Mouse (Mus musculus) kidney, embryonic 15.5 days (tissue): ENCODE results near the gene Aox4. TPM values are rescaled to one million over a fixed set of nuclear protein-coding genes. Genes with fewer than 3 reads are reported as not detected.

Experiments used
- ATAC-seq: fragments of 200-750 bp; cut with Nextera tagmentation; replicated peaks from 2 replicates; pipeline ENCODE4 v1.8.0; 2017; ENCODE audit warnings: moderate TSS enrichment; ENCODE audit not compliant: low FRiP score
- H3K27ac ChIP-seq: fragments of 300-500 bp; sonication (generic); 2 replicates; pipeline ENCODE4 v1.5.1; 2015; ENCODE audit warnings: mild to moderate bottlenecking, inconsistent platforms
- H3K27me3 ChIP-seq: fragments of 300-500 bp; sonication (generic); 2 replicates; pipeline ENCODE4 v1.6.1; 2015; ENCODE audit warnings: inconsistent platforms
- H3K36me3 ChIP-seq: fragments of 300-500 bp; sonication (generic); 2 replicates; pipeline ENCODE4 v1.6.1; 2015; ENCODE audit warnings: inconsistent platforms
- H3K4me1 ChIP-seq: fragments of 300-500 bp; sonication (generic); 2 replicates; pipeline ENCODE4 v1.6.1; 2015; ENCODE audit warnings: inconsistent platforms
- H3K4me2 ChIP-seq: fragments of 300-500 bp; sonication (generic); 2 replicates; pipeline ENCODE4 v1.6.1; 2015; ENCODE audit warnings: moderate library complexity, mild to moderate bottlenecking, inconsistent platforms
- H3K4me3 ChIP-seq: fragments of 300-500 bp; sonication (generic); replicated peaks from 2 replicates; pipeline ENCODE4 v1.5.1; 2015; ENCODE audit warnings: mild to moderate bottlenecking, inconsistent platforms
- H3K9ac ChIP-seq: fragments of 300-500 bp; sonication (generic); 2 replicates; pipeline ENCODE4 v1.6.1; 2015; ENCODE audit warnings: mild to moderate bottlenecking, inconsistent platforms
- H3K9me3 ChIP-seq: fragments of 300-500 bp; sonication (generic); replicated peaks from 2 replicates; pipeline ENCODE4 v1.6.1; 2016; ENCODE audit warnings: inconsistent platforms
- WGBS: fragments of 180-500 bp; shearing (Covaris S2); methylation state at CpG from one replicate; pipeline ENCODE4 v1.1.7; 2015; ENCODE audit warnings: mixed read lengths; 5-methylcytosine and 5-hydroxymethylcytosine counted together
- polyA plus RNA-seq: library from polyadenylated mRNA; unstranded; fragments of >200 nt; fragmentation: Nextera tagmentation; extraction: Ambion mirVana; gene quantifications from 2 replicates; pipeline ENCODE4 v1.2.1, GENCODE M21; 2015

Aox4 gene
- polyA plus RNA-seq, 1 experiment from 2014 or later = 0.05 TPM

GRCm38 (mm10) chr1:58248518-58248917 lies 38.3 kb downstream of the Aox4 start:
- no peak overlapping the region for H3K9ac ChIP-seq
- H3K4me2 ChIP-seq = no peak overlapping the region
- no peaks in the 10 kb centered on the region for H3K36me3 ChIP-seq
- no peaks in the 10 kb centered on the region for H3K4me1 ChIP-seq
- 73% methylated on average over 1 of the region's 1 CpGs for WGBS
- H3K27ac ChIP-seq = no peak overlapping the region
- H3K9me3 ChIP-seq = no peaks in the 10 kb centered on the region
- no peak for ATAC-seq
- no peak overlapping the region for H3K4me3 ChIP-seq
- no peaks in the 10 kb centered on the region for H3K27me3 ChIP-seq

- Histone ChIP-seq H3K27ac (no peak overlapping the region), H3K9me3 (no peaks in the 10 kb centered on the region), H3K36me3 (no peaks in the 10 kb centered on the region), H3K9ac (no peak overlapping the region), H3K4me2 (no peak overlapping the region), H3K4me1 (no peaks in the 10 kb centered on the region), H3K4me3 (no peak overlapping the region), H3K27me3 (no peaks in the 10 kb centered on the region)
- ATAC-seq = no peak
- WGBS = 49% methylated on average over 11 of the region's 11 CpGs
These were observed 43.3 kb downstream of the Aox4 start for GRCm38 (mm10) chr1:58253466-58253865.

GRCm38 (mm10) chr1:58257195-58257991 lies 47.2 kb downstream of the Aox4 start:
- no peaks in the 10 kb centered on the region for H3K36me3 ChIP-seq
- H3K4me2 ChIP-seq = no peak overlapping the region
- H3K9ac ChIP-seq = no peak overlapping the region
- no peaks in the 10 kb centered on the region for H3K9me3 ChIP-seq
- no peak for ATAC-seq
- no peaks in the 10 kb centered on the region for H3K4me1 ChIP-seq
- no peak overlapping the region for H3K4me3 ChIP-seq
- H3K27me3 ChIP-seq = no peaks in the 10 kb centered on the region
- 77% methylated on average over 10 of the region's 10 CpGs for WGBS
- H3K27ac ChIP-seq = no peak overlapping the region

- H3K36me3 ChIP-seq = no peaks in the 10 kb centered on the region
- no peak for ATAC-seq
- H3K9ac ChIP-seq = no peak overlapping the region
- no peak overlapping the region for H3K4me3 ChIP-seq
- H3K9me3 ChIP-seq = no peaks in the 10 kb centered on the region
- WGBS = 61% methylated on average over 3 of the region's 3 CpGs
- H3K27ac ChIP-seq = no peak overlapping the region
- H3K27me3 ChIP-seq = no peaks in the 10 kb centered on the region
- H3K4me1 ChIP-seq = no peaks in the 10 kb centered on the region; the same call in 1 of the 2 replicates
- H3K4me2 ChIP-seq = no peak overlapping the region
These were observed 50.1 kb downstream of the Aox4 start for GRCm38 (mm10) chr1:58260311-58260710.

GRCm38 (mm10) chr1:58268231-58268630 lies 58.0 kb downstream of the Aox4 start:
- Histone ChIP-seq H3K36me3 (no peaks in the 10 kb centered on the region), H3K4me2 (no peak overlapping the region), H3K27me3 (peaks cover 8% of the 10 kb centered on the region; the same call in 1 of the 2 replicates), H3K4me1 (no peaks in the 10 kb centered on the region), H3K27ac (no peak overlapping the region), H3K4me3 (no peak overlapping the region), H3K9ac (no peak overlapping the region), H3K9me3 (no peaks in the 10 kb centered on the region)
- ATAC-seq = no peak
- whole genome bisulfite sequencing = 89% methylated on average over 2 of the region's 2 CpGs

- no peak for ATAC-seq
- Histone ChIP-seq H3K36me3 (no peaks in the 10 kb centered on the region), H3K9me3 (no peaks in the 10 kb centered on the region), H3K9ac (no peak overlapping the region), H3K27me3 (peaks cover 8% of the 10 kb centered on the region; the same call in 1 of the 2 replicates), H3K4me1 (peaks cover 2% of the 10 kb centered on the region; the same call in 1 of the 2 replicates), H3K4me3 (no peak overlapping the region), H3K4me2 (no peak overlapping the region), H3K27ac (no peak overlapping the region)
- 60% methylated on average over 6 of the region's 6 CpGs for WGBS
These were observed 60.8 kb downstream of the Aox4 start for GRCm38 (mm10) chr1:58270807-58271569.

- WGBS = 30% methylated on average over 9 of the region's 9 CpGs
These were observed 65.7 kb downstream of the Aox4 start for GRCm38 (mm10) chr1:58275879-58276278.

GRCm38 (mm10) chr1:58278026-58278425 lies 67.8 kb downstream of the Aox4 start, which contains the start of gene Aox2:
Gene Aox2, plus strand, starts transcription at chr1:58278326.
- Histone ChIP-seq H3K36me3 (no peaks in the 10 kb centered on the region), H3K27me3 (no peaks in the 10 kb centered on the region), H3K9ac (no peak within 1 kb of the TSS), H3K9me3 (no peaks in the 10 kb centered on the region), H3K4me2 (no peak within 1 kb of the TSS), H3K27ac (no peak within 1 kb of the TSS), H3K4me3 (no peak within 1 kb of the TSS), H3K4me1 (peaks cover 9% of the 10 kb centered on the region; the same call in 1 of the 2 replicates)
- WGBS = 59% methylated on average over 5 of the region's 5 CpGs
- no peak; the same call in 1 of the 2 replicates for ATAC-seq

More at GRCm38 (mm10) chr1:58275879-58276278, 65.7 kb downstream of the Aox4 start:
- Histone ChIP-seq H3K4me3 (no peak overlapping the region), H3K36me3 (no peaks in the 10 kb centered on the region), H3K4me2 (no peak overlapping the region), H3K4me1 (peaks cover 9% of the 10 kb centered on the region; the same call in 1 of the 2 replicates), H3K27me3 (peaks cover 4% of the 10 kb centered on the region; the same call in 1 of the 2 replicates), H3K9ac (no peak overlapping the region), H3K9me3 (no peaks in the 10 kb centered on the region), H3K27ac (no peak overlapping the region)
- peak; percentile 49; the same call in 1 of the 2 replicates for ATAC-seq

GRCm38 (mm10) chr1:58278513-58278912 lies 68.3 kb downstream of the Aox4 start:
- Histone ChIP-seq H3K4me3 (no peak overlapping the region), H3K27ac (no peak overlapping the region), H3K4me1 (peaks cover 9% of the 10 kb centered on the region; the same call in 1 of the 2 replicates), H3K4me2 (no peak overlapping the region), H3K9ac (no peak overlapping the region), H3K9me3 (no peaks in the 10 kb centered on the region), H3K27me3 (no peaks in the 10 kb centered on the region), H3K36me3 (no peaks in the 10 kb centered on the region)
- no peak; the same call in 1 of the 2 replicates for ATAC-seq
- WGBS = 54% methylated on average over 7 of the region's 7 CpGs

- no peak overlapping the region for H3K9ac ChIP-seq
- H3K36me3 ChIP-seq = no peaks in the 10 kb centered on the region
- no peak for ATAC-seq
- no peak overlapping the region for H3K4me3 ChIP-seq
- H3K27ac ChIP-seq = no peak overlapping the region
- H3K9me3 ChIP-seq = no peaks in the 10 kb centered on the region
- no peaks in the 10 kb centered on the region for H3K27me3 ChIP-seq
- WGBS = 81% methylated on average over 4 of the region's 4 CpGs
- H3K4me2 ChIP-seq = no peak overlapping the region
- H3K4me1 ChIP-seq = peaks cover 9% of the 10 kb centered on the region; the same call in 1 of the 2 replicates
These were observed 70.2 kb downstream of the Aox4 start for GRCm38 (mm10) chr1:58280381-58280780.

- H3K36me3 ChIP-seq = no peaks in the 10 kb centered on the region
- no peak overlapping the region for H3K4me2 ChIP-seq
- no peak for ATAC-seq
- WGBS = 73% methylated on average over 13 of the region's 13 CpGs
- H3K4me1 ChIP-seq = peaks cover 6% of the 10 kb centered on the region; the same call in 1 of the 2 replicates
- H3K4me3 ChIP-seq = no peak overlapping the region
- H3K9ac ChIP-seq = no peak overlapping the region
- no peaks in the 10 kb centered on the region for H3K27me3 ChIP-seq
- no peak overlapping the region for H3K27ac ChIP-seq
- H3K9me3 ChIP-seq = no peaks in the 10 kb centered on the region
These were observed 70.9 kb downstream of the Aox4 start for GRCm38 (mm10) chr1:58280939-58281624.
